Mouse (Mus musculus) neural tube, embryonic 11.5 days (tissue): ENCODE measurements at regions not wholly inside any gene's neighbourhood (a gene's known extent, or its start where the extent isn't known, plus 50 kb on each side); places are given as distances from the start of the nearest gene placed in this dataset.

Experiments used
- ATAC-seq: fragments of 200-750 bp; cut with Nextera tagmentation; 2 replicates; pipeline ENCODE4 v1.8.0; 2017; ENCODE audit warnings: moderate number of reproducible peaks, mild to moderate bottlenecking, moderate TSS enrichment, moderate library complexity; ENCODE audit not compliant: insufficient read depth, low FRiP score, low TSS enrichment
- DNase-seq: peaks from one replicate; pipeline ENCODE4 v3.0.0-alpha.2; 2015; ENCODE audit warnings: low spot score
- H3K27ac ChIP-seq: fragments of 300-500 bp; sonication (generic); 2 replicates; pipeline ENCODE4 v1.5.1; 2014; ENCODE audit warnings: low read depth, mild to moderate bottlenecking, low read length
- H3K27me3 ChIP-seq: fragments of 300-500 bp; sonication (generic); 2 replicates; pipeline ENCODE4 v1.6.1; 2014; ENCODE audit warnings: mild to moderate bottlenecking, low read length, mixed read lengths; ENCODE audit not compliant: control insufficient read depth, insufficient read depth
- H3K36me3 ChIP-seq: fragments of 300-500 bp; sonication (generic); 2 replicates; pipeline ENCODE4 v1.6.1; 2014; ENCODE audit warnings: mild to moderate bottlenecking, low read length, moderate library complexity, mixed read lengths; ENCODE audit not compliant: control insufficient read depth, insufficient read depth
- H3K4me1 ChIP-seq: fragments of 300-500 bp; sonication (generic); 2 replicates; pipeline ENCODE4 v1.6.1; 2014; ENCODE audit warnings: low read length, mixed read lengths; ENCODE audit not compliant: control insufficient read depth, insufficient read depth
- H3K4me2 ChIP-seq: fragments of 300-500 bp; sonication (generic); 2 replicates; pipeline ENCODE4 v1.6.1; 2014; ENCODE audit warnings: low read depth, mild to moderate bottlenecking, moderate library complexity
- H3K4me3 ChIP-seq: fragments of 300-500 bp; sonication (generic); 2 replicates; pipeline ENCODE4 v1.5.1; 2014; ENCODE audit warnings: low read depth, low read length
- H3K9ac ChIP-seq: fragments of 300-500 bp; sonication (generic); 2 replicates; pipeline ENCODE4 v1.6.1; 2014; ENCODE audit warnings: mild to moderate bottlenecking, low read length
- H3K9me3 ChIP-seq: fragments of 300-500 bp; sonication (generic); 2 replicates; pipeline ENCODE4 v1.6.1; 2016; ENCODE audit warnings: low read length; ENCODE audit not compliant: control insufficient read depth
- WGBS: fragments of 180-500 bp; shearing (Covaris S2); extraction: QIAGEN DNeasy Blood & Tissue Kit; methylation state at CpG from one replicate; pipeline ENCODE4 v1.1.7; 2014; 5-methylcytosine and 5-hydroxymethylcytosine counted together

GRCm38 (mm10) chr5:39177891-39178290 lies 301.3 kb upstream of the Clnk start:
- H3K9me3 ChIP-seq: no peaks in the 10 kb centered on the region
- no peak for DNase-seq
- no peak overlapping the region for H3K4me2 ChIP-seq
- H3K27ac ChIP-seq: no peak overlapping the region
- no peak for ATAC-seq
- no peak overlapping the region for H3K4me3 ChIP-seq
- H3K4me1 ChIP-seq: no peaks in the 10 kb centered on the region
- H3K27me3 ChIP-seq: no peaks in the 10 kb centered on the region
- no peak overlapping the region for H3K9ac ChIP-seq
- no peaks in the 10 kb centered on the region for H3K36me3 ChIP-seq
- WGBS: 56% methylated on average over 2 of the region's 2 CpGs

DNA sequence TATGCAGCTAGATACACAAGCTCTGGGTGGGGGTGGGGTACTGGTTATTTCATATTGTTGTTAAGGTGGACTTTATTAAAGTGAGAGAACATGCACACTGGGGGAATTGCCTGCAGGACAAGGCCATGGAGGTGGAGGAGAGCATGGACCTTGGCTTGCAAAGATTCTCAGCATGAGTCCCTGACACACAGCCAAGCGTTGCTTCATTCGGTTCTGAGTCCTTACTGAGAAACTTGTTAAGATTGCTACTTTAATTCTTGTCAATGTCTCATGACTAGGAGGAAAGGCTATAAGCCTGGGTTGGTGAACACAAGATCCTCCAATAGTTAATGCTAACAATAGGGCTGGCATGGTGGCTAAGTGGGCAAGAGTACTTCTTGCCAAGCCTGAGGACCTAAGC lies 300.3 kb upstream of the Clnk start:
- Histone ChIP-seq H3K9me3 (no peaks in the 10 kb centered on the region), H3K4me1 (no peaks in the 10 kb centered on the region), H3K4me3 (no peak overlapping the region), H3K27ac (no peak overlapping the region), H3K9ac (no peak overlapping the region), H3K4me2 (no peak overlapping the region), H3K27me3 (no peaks in the 10 kb centered on the region), H3K36me3 (no peaks in the 10 kb centered on the region)
- WGBS: 91% methylated on average over 2 of the region's 2 CpGs
- ATAC-seq (no peak), DNase-seq (no peak)

- H3K4me2 ChIP-seq: no peak overlapping the region
- H3K9ac ChIP-seq: no peak overlapping the region
- H3K36me3 ChIP-seq: no peaks in the 10 kb centered on the region
- 92% methylated on average over 3 of the region's 3 CpGs for WGBS
- ATAC-seq (no peak), DNase-seq (no peak)
- H3K4me1 ChIP-seq: no peaks in the 10 kb centered on the region
- H3K4me3 ChIP-seq: no peak overlapping the region
- no peaks in the 10 kb centered on the region for H3K9me3 ChIP-seq
- H3K27ac ChIP-seq: no peak overlapping the region
- no peaks in the 10 kb centered on the region for H3K27me3 ChIP-seq
Observed at GRCm38 (mm10) chr5:39173491-39173890, 296.9 kb upstream of the Clnk start.

DNA sequence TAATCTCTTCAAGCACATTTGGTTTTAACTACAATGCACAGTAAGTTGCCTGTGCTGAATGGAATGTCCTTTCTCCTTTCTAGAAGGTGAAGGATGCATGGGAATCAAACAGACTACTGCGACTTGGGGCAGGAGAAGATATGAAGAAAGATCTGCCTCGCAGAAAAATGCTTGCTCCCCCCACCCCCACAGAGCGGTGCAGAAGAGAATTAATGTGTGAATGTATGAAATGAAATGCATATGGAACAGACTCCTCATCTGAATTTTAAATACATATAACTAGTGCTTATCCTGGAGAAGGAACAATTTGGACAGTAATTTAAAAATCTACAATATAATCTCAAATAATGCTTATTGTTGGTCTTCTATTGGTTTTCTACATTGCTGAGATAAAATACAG lies 283.0 kb upstream of the Clnk start:
- no peak overlapping the region for H3K9ac ChIP-seq
- no peaks in the 10 kb centered on the region for H3K9me3 ChIP-seq
- WGBS: 92% methylated on average over 3 of the region's 3 CpGs
- H3K36me3 ChIP-seq: no peaks in the 10 kb centered on the region
- H3K27me3 ChIP-seq: no peaks in the 10 kb centered on the region
- no peaks in the 10 kb centered on the region for H3K4me1 ChIP-seq
- no peak for DNase-seq
- no peak overlapping the region for H3K27ac ChIP-seq
- no peak for ATAC-seq
- H3K4me2 ChIP-seq: no peak overlapping the region
- H3K4me3 ChIP-seq: no peak overlapping the region

GRCm38 (mm10) chr5:39155763-39156162 lies 279.2 kb upstream of the Clnk start:
- Histone ChIP-seq H3K4me2 (no peak overlapping the region), H3K4me3 (no peak overlapping the region), H3K9me3 (no peaks in the 10 kb centered on the region), H3K27me3 (no peaks in the 10 kb centered on the region), H3K36me3 (no peaks in the 10 kb centered on the region), H3K27ac (no peak overlapping the region), H3K9ac (no peak overlapping the region), H3K4me1 (no peaks in the 10 kb centered on the region)
- 88% methylated on average over 1 of the region's 1 CpGs for WGBS
- ATAC-seq (no peak), DNase-seq (no peak)

DNA sequence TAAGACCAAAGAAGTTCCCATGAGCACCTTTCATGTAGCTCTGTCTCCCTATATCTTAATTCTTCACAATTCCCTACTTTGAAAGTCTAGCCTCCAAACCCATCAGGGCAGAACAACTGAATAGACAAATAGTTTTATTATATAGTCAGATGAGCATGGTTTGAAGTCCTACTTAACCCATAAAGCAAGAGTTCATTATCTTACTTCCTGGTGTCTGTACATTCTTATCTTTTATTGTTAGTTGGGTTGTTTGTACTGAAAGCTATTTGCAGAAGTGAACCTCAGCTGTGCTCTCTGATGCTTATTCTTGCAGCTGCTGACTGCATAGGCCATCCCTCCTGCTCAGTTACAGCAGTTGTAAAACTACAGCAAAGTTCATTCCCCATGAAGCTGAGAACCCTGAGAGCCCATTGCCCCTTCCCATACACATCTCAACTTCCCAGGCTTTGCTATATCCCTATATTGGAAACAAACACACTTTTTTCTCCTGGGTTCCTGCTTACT lies 276.7 kb upstream of the Clnk start:
- Histone ChIP-seq H3K9me3 (no peaks in the 10 kb centered on the region), H3K9ac (no peak overlapping the region), H3K36me3 (no peaks in the 10 kb centered on the region), H3K27ac (no peak overlapping the region), H3K27me3 (no peaks in the 10 kb centered on the region), H3K4me3 (no peak overlapping the region), H3K4me1 (no peaks in the 10 kb centered on the region), H3K4me2 (no peak overlapping the region)
- ATAC-seq (no peak), DNase-seq (no peak)

DNA sequence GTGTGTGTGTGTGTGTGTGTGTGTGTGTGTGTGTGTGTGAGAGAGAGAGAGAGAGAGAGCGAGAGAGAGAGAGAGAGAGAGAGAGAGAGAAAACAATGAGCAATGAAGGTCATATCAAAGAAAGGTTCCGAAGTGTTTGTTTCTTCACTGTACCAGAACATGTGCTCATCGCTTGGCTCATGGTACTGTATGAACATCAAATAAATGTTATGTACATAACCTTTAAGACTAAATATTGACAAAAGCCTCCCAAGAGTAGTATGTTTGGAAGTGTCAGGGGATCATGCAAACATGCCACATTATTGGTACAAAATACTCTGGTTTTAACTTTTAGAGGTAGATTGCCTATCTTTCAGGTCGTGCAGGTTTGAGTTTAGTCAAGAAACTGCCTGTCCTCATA lies 275.3 kb upstream of the Clnk start:
- DNase-seq (no peak), ATAC-seq (no peak)
- H3K4me1 ChIP-seq: no peaks in the 10 kb centered on the region
- no peaks in the 10 kb centered on the region for H3K9me3 ChIP-seq
- no peak overlapping the region for H3K4me3 ChIP-seq
- 91% methylated on average over 4 of the region's 4 CpGs for WGBS
- H3K4me2 ChIP-seq: no peak overlapping the region
- H3K27ac ChIP-seq: no peak overlapping the region
- no peaks in the 10 kb centered on the region for H3K27me3 ChIP-seq
- no peaks in the 10 kb centered on the region for H3K36me3 ChIP-seq
- H3K9ac ChIP-seq: no peak overlapping the region

DNA sequence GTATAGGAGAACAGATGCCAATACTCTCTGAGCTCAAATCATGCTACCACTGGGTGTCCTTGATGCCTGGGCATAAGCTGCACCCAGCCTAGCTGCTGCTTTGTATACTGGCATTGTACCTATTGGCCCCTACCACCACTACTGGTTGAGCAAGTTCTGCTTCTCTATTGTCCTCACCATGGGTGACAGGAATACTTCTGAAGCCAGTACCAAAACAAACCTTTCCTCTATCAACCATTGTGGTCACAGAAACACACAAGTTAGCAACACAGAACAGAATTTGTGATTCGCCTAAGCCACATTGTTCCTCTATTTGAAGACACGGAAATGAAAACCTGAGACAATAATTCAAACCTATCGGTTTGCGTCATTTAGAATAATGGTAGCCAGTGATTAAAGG lies 274.3 kb upstream of the Clnk start:
- Histone ChIP-seq H3K27ac (no peak overlapping the region), H3K27me3 (no peaks in the 10 kb centered on the region), H3K4me3 (no peak overlapping the region), H3K4me2 (no peak overlapping the region), H3K4me1 (no peaks in the 10 kb centered on the region), H3K36me3 (no peaks in the 10 kb centered on the region), H3K9me3 (no peaks in the 10 kb centered on the region), H3K9ac (no peak overlapping the region)
- no peak for ATAC-seq
- 82% methylated on average over 4 of the region's 4 CpGs for WGBS
- no peak for DNase-seq

DNA sequence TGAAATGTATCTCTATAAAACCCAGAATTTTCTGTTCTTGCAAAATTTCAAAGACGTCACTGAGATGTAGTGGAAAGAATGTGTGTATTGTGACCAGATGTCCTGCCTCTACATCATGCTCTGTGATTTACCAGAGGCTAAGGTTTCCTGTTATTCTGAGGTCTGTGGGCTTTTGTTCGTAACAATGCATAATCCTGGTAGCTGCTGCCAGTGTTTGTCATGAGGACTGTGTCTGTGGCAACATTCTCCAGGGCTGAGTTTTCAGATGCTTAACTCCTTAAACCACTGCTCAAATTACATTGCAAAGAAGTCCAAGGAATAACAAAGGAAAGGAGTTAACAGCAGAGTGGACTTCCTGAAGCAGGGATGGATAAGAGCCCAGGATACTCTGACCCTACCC lies 269.0 kb upstream of the Clnk start:
- H3K27ac ChIP-seq: no peak overlapping the region
- H3K4me1 ChIP-seq: no peaks in the 10 kb centered on the region
- DNase-seq (no peak), ATAC-seq (no peak)
- no peaks in the 10 kb centered on the region for H3K27me3 ChIP-seq
- no peak overlapping the region for H3K9ac ChIP-seq
- no peak overlapping the region for H3K4me2 ChIP-seq
- H3K4me3 ChIP-seq: no peak overlapping the region
- no peaks in the 10 kb centered on the region for H3K36me3 ChIP-seq
- no peaks in the 10 kb centered on the region for H3K9me3 ChIP-seq
- WGBS: 51% methylated on average over 2 of the region's 2 CpGs
